Mouse (Mus musculus): ENCODE measurements around the gene Mrgpre. TPM values are rescaled to one million over a fixed set of nuclear protein-coding genes. Genes with fewer than 3 reads are reported as not detected.

The Mrgpre gene
- total and polyA plus RNA-seq, 3 experiments: 0.15 to 0.18 TPM; not detected in 1

- Histone ChIP-seq H3K36me3 (ENCODE audit: control insufficient read depth in 1 of 2, insufficient read depth in 2 of 2, low read length in 2 of 2) (peaks cover 0 to 5% of the 10 kb centered on the region in 2 experiments; a peak in 1 of 4 replicates), H3K9ac (ENCODE audit: control insufficient read depth, low read depth, low read length, poor library complexity, severe bottlenecking) (no peak overlapping the region), H3K4me3 (ENCODE audit: control insufficient read depth in 1 of 2, insufficient read depth in 1 of 2, low read depth in 2 of 2, low read length in 2 of 2) (no peak overlapping the region), H3K9me3 (replicated peaks; ENCODE audit: insufficient read depth, low read length) (no peaks in the 10 kb centered on the region), H3K27ac (ENCODE audit: control insufficient read depth, low read depth, low read length) (no peak overlapping the region), H3K4me1 (ENCODE audit: control insufficient read depth in 1 of 2, insufficient read depth in 2 of 2, low read length in 2 of 2) (peaks cover 2 to 11% of the 10 kb centered on the region in 2 experiments; a peak in 3 of 4 replicates), H3K27me3 (ENCODE audit: control insufficient read depth in 1 of 2, insufficient read depth in 2 of 2, low read length in 2 of 2) (no peaks in the 10 kb centered on the region), H3K79me2 (ENCODE audit: control insufficient read depth, insufficient read depth, low read length, poor library complexity) (no peaks in the 10 kb centered on the region; the same call in 1 of the 2 replicates)
- TF ChIP-seq SMC3 (IDR thresholded peaks at IDR 0.05; ENCODE audit: low read depth, low read length): no peak
- no peak for TF ChIP-seq ZKSCAN1 (IDR thresholded peaks at IDR 0.05; ENCODE audit: low read depth, low read length)
- TF ChIP-seq MYC (IDR thresholded peaks at IDR 0.05; ENCODE audit: low read depth, low read length): no peak
- DNase-seq (ENCODE audit: low read depth, low spot score): no peak
Measured at GRCm38 (mm10) chr7:143752056-143752455, 32.2 kb downstream of the Mrgpre start.

- H3K27me3 ChIP-seq (ENCODE audit: control insufficient read depth in 1 of 2, insufficient read depth in 2 of 2, low read length in 2 of 2): no peaks in the 10 kb centered on the region
- no peaks in the 10 kb centered on the region for H3K79me2 ChIP-seq (ENCODE audit: control insufficient read depth, insufficient read depth, low read length, poor library complexity)
- peaks cover 0 to 5% of the 10 kb centered on the region in 2 experiments; a peak in 1 of 4 replicates for H3K36me3 ChIP-seq (ENCODE audit: control insufficient read depth in 1 of 2, insufficient read depth in 2 of 2, low read length in 2 of 2)
- no peak overlapping the region for H3K9ac ChIP-seq (ENCODE audit: control insufficient read depth, low read depth, low read length, poor library complexity, severe bottlenecking)
- peaks cover 2 to 10% of the 10 kb centered on the region in 2 experiments; a peak in 3 of 4 replicates for H3K4me1 ChIP-seq (ENCODE audit: control insufficient read depth in 1 of 2, insufficient read depth in 2 of 2, low read length in 2 of 2)
- TF ChIP-seq UBTF (IDR thresholded peaks at IDR 0.05; ENCODE audit: borderline replicate concordance, insufficient read depth, low read depth, low read length) (no peak), NELFE (IDR thresholded peaks at IDR 0.05; ENCODE audit: low read depth, low read length) (no peak), ETS1 (IDR thresholded peaks at IDR 0.05; ENCODE audit: low read depth, low read length) (no peak), TAL1 (IDR thresholded peaks at IDR 0.05; ENCODE audit: low read length) (no peak), CHD1 (IDR thresholded peaks at IDR 0.05; ENCODE audit: low read depth, low read length) (no peak), MYC (IDR thresholded peaks at IDR 0.05; ENCODE audit: low read depth, low read length) (no peak), MAFK (IDR thresholded peaks at IDR 0.05; ENCODE audit: borderline replicate concordance, low read depth, low read length) (no peak), MAZ (IDR thresholded peaks at IDR 0.05; ENCODE audit: low read depth, low read length) (no peak), POLR2AphosphoS2 (IDR thresholded peaks at IDR 0.05; ENCODE audit: low read length) (no peak), EP300 (IDR thresholded peaks at IDR 0.05; ENCODE audit: low read depth in 1 of 2, low read length in 2 of 2) (no peak), USF2 (IDR thresholded peaks at IDR 0.05; ENCODE audit: borderline replicate concordance in 1 of 2, insufficient read depth in 1 of 2, low read depth in 1 of 2, low read length in 2 of 2) (no peak)
- no peak for DNase-seq (ENCODE audit: low read depth, low spot score)
- H3K4me3 ChIP-seq (ENCODE audit: control insufficient read depth in 1 of 2, insufficient read depth in 1 of 2, low read depth in 2 of 2, low read length in 2 of 2): no peak overlapping the region
- no peak overlapping the region for H3K27ac ChIP-seq (ENCODE audit: control insufficient read depth, low read depth, low read length)
- no peaks in the 10 kb centered on the region for H3K9me3 ChIP-seq (replicated peaks; ENCODE audit: insufficient read depth, low read length)
Measured at GRCm38 (mm10) chr7:143751380-143751779, 32.9 kb downstream of the Mrgpre start.

GRCm38 (mm10) chr7:143749045-143749444, 35.3 kb downstream of the Mrgpre start:
- Histone ChIP-seq H3K36me3 (ENCODE audit: control insufficient read depth in 1 of 2, insufficient read depth in 2 of 2, low read length in 2 of 2) (no peaks in the 10 kb centered on the region), H3K9me3 (replicated peaks; ENCODE audit: insufficient read depth, low read length) (no peaks in the 10 kb centered on the region), H3K4me3 (ENCODE audit: control insufficient read depth in 1 of 2, insufficient read depth in 1 of 2, low read depth in 2 of 2, low read length in 2 of 2) (no peak overlapping the region), H3K27ac (ENCODE audit: control insufficient read depth, low read depth, low read length) (no peak overlapping the region), H3K9ac (ENCODE audit: control insufficient read depth, low read depth, low read length, poor library complexity, severe bottlenecking) (no peak overlapping the region), H3K79me2 (ENCODE audit: control insufficient read depth, insufficient read depth, low read length, poor library complexity) (no peaks in the 10 kb centered on the region), H3K4me1 (ENCODE audit: control insufficient read depth in 1 of 2, insufficient read depth in 2 of 2, low read length in 2 of 2) (no peaks in the 10 kb centered on the region), H3K27me3 (ENCODE audit: control insufficient read depth in 1 of 2, insufficient read depth in 2 of 2, low read length in 2 of 2) (no peaks in the 10 kb centered on the region)
- no peak for DNase-seq (ENCODE audit: low read depth, low spot score)
- TF ChIP-seq POLR2A (IDR thresholded peaks at IDR 0.05; ENCODE audit: control insufficient read depth in 1 of 2, insufficient read depth in 1 of 2, low read depth in 1 of 2, low read length in 2 of 2, poor library complexity in 1 of 2): no peak
- no peak for TF ChIP-seq CHD2 (IDR thresholded peaks at IDR 0.05; ENCODE audit: low read length)
- TF ChIP-seq MAFK (IDR thresholded peaks at IDR 0.05; ENCODE audit: borderline replicate concordance, low read depth, low read length): no peak
- no peak for TF ChIP-seq JUND (IDR thresholded peaks at IDR 0.05; ENCODE audit: low read depth, low read length)
- TF ChIP-seq MEF2A (IDR thresholded peaks at IDR 0.05; ENCODE audit: extremely low read depth, insufficient replicate concordance, low read depth, low read length, poor library complexity, severe bottlenecking): no peak
- no peak for TF ChIP-seq ZMIZ1 (IDR thresholded peaks at IDR 0.05; ENCODE audit: low read depth, low read length)
- no peak for TF ChIP-seq POLR2AphosphoS2 (IDR thresholded peaks at IDR 0.05; ENCODE audit: low read length)
- no peak for TF ChIP-seq RCOR1 (IDR thresholded peaks at IDR 0.05; ENCODE audit: low read depth, low read length)
- TF ChIP-seq TBP (IDR thresholded peaks at IDR 0.05; ENCODE audit: low read depth, low read length): no peak
- TF ChIP-seq GABPA (IDR thresholded peaks at IDR 0.05; ENCODE audit: low read depth, low read length): no peak
- no peak for TF ChIP-seq RAD21 (IDR thresholded peaks at IDR 0.05; ENCODE audit: low read depth, low read length)
- TF ChIP-seq SMC3 (IDR thresholded peaks at IDR 0.05; ENCODE audit: low read depth, low read length): no peak
- no peak for TF ChIP-seq TAL1 (IDR thresholded peaks at IDR 0.05; ENCODE audit: low read length)
- TF ChIP-seq HCFC1 (IDR thresholded peaks at IDR 0.05; ENCODE audit: low read depth, low read length): no peak
- TF ChIP-seq CHD1 (IDR thresholded peaks at IDR 0.05; ENCODE audit: low read depth, low read length): no peak
- no peak for TF ChIP-seq USF1 (IDR thresholded peaks at IDR 0.05; ENCODE audit: low read depth, low read length)
- TF ChIP-seq NELFE (IDR thresholded peaks at IDR 0.05; ENCODE audit: low read depth, low read length): no peak
- TF ChIP-seq MXI1 (IDR thresholded peaks at IDR 0.05; ENCODE audit: low read depth, low read length): no peak
- no peak for TF ChIP-seq MAZ (IDR thresholded peaks at IDR 0.05; ENCODE audit: low read depth, low read length)

All from MEL (cell line).